Mouse (Mus musculus) testis, postnatal 14 days (tissue): Measurements from ENCODE around the gene Slc1a3.
"Not testable (repeated sequence)": the region's sequence is repeated elsewhere in the genome, so short reads cannot be mapped to it uniquely, and the experiment has no call there.

Experiments
- DNase-seq: peaks from one replicate; pipeline ENCODE4 v3.0.0; 2021; ENCODE audit warnings: low spot score

The Slc1a3 gene

DNA sequence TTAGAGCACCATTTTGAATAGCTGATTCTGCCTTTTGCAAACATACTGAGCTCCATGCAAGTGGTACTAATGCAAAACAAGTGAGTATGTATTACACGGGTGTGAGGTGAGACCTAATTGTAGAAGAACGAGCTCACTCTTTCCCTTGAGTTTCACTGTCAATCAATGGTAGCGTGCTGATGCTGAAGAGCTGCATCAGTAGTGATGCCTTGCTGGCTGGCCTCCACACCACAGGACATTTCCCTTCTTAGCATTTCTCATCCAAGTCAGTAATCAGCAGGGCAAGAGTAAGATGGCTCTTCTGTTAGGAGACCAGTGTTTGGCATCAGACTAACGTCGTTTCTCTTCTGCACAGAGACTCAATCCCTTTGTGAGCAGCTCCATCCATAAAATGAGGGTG lies 4.0 kb downstream of the Slc1a3 start:
- no peak for DNase-seq

DNA sequence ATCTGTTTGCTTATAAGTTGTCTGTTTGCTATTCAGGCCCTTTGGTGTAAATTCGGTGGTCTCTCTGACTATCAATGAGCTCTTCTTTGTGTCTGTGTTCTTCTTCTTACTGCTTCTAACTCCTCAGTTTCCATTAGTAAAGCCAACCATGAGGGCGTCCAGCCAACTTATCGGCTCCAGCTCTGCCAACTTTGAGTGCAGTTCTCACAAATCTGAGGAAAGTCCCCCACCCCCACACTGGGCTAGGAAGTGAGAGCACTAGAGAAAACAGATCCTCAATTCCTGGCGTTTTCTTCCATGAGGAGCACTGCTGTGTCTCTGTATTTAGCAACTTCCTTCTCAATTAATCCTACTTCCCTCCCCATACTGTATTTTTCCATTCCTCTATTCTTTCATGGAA lies 4.4 kb downstream of the Slc1a3 start:
- DNase-seq = no peak

DNA sequence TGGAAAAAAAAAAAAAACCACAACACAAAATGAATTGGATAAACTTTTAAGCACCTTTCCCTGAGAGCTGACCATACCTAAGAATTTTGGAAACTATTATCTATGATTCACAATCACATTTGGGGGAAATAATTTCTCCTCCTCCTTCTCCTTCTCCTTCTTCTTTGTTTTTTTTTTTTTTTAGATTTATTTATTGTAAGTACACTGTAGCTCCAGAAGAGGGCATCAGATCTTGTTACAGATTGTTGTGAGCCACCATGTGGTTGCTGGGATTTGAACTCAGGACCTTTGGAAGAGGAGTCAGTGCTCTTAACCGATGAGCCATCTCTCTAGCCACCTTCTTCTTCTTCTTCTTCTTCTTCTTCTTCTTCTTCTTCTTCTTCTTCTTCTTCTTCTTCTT lies 5.0 kb downstream of the Slc1a3 start:
- not testable (repeated sequence) for DNase-seq

DNA sequence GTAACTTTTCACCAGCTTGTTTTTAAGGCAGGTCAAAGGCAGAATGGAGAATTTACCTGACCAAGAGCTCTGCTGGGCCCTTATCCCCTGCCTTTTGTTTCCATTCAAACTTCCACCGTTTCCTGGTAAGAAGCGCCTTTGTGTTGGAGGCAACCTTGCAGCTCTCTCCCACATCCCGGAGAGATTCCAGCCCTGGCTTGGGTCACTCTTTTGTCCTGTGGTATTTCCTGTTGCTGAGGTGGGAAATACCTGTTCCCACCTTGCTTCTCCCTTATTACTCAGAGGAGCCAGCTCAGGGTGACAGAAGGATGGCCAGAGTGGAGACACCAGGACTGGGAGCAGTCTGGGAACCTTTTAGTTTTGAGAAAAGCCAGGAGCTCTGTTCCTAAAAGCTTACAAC lies 12.6 kb downstream of the Slc1a3 start:
- no peak for DNase-seq

DNA sequence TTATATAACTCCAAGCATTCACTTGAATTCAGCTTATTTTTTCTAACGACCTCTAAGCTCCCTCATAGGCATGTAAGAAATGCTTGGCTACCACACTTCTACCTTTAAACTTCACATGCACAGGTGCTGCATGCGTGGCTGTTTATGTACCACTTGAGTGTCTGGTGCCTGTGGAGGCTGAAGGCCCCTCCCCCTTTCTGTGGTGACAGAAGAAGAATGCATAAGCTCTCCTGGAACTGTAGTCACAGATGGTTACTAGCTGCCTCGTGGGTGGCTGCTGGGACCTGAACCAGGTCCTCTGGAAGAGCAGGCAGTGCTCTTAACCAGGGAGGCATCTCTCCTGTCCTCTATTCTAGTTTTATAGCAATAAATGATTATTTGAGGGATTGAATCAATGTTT lies 13.1 kb downstream of the Slc1a3 start:
- no peak for DNase-seq

DNA sequence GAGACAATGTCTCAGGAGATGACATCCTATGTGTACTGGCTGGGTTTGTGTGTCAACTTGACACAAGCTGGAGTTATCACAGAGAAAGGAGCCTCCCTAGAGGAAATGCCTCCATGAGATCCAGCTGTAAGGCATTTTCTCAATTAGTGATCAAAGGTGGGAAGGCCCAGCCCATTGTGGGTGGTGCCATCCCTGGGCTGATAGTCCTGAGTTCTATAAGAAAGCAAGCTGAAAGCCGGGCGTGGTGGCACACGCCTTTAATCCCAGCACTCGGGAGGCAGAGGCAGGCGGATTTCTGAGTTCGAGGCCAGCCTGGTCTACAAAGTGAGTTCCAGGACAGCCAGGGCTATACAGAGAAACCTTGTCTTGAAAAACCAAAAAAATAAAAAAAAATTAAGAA lies 20.4 kb downstream of the Slc1a3 start:
- DNase-seq = not testable (repeated sequence)

DNA sequence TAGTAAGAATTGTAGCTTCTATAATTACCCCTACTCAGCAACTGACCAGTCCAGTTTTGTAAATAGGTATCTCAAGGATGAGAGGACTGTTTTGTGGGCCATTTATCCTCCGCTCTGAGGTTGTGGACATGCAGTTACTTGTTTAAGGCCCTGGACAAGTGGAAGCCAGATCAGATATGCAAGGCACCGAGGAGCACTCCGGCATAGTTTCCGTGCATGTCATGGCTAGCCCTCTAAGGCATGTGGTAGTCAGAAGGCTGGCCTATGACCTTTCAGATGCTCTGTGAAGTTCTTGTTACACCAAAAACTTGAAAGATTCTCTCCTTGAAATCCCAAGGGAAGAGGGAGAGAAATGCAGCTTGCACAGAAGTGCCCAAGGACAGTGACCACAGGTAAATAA lies 23.7 kb downstream of the Slc1a3 start:
- DNase-seq = no peak

DNA sequence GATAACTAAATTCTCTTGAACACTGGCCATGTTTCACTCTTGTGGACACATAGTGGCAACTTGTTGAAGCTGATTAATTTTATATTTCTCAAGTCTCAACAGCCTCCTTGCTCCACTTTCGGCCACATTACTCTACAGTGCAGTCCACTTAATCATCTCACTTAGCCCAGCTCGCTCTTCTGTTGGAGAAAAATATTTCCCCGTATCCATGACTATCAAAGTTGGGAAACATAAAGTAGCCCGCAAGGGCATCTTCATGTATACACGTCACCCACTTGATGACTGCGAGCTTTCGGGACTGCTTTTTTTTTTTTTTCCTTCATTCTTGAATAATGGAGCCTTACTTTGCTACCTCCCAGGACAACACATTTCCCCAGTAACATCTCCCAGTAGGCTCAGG lies 25.1 kb downstream of the Slc1a3 start:
- DNase-seq = no peak

DNA sequence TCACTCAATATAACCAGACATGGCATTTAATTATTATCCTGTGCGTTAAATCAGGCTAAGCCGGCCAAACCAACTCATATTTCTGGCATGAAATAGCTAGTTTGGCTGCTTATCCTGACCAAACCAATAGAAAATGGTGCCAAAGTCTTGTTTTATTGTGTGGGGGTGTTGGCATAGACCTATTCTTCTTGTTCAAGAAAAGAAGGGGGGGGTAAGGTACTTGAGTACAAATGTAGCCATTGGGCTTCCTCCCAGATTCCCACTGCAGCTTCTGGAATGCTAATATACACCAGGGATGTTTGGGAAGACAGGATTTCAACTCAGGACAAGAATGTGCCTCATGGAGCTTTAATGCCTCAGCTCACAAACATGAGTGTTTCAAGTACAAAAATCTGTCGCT lies 26.3 kb downstream of the Slc1a3 start:
- DNase-seq = no peak

DNA sequence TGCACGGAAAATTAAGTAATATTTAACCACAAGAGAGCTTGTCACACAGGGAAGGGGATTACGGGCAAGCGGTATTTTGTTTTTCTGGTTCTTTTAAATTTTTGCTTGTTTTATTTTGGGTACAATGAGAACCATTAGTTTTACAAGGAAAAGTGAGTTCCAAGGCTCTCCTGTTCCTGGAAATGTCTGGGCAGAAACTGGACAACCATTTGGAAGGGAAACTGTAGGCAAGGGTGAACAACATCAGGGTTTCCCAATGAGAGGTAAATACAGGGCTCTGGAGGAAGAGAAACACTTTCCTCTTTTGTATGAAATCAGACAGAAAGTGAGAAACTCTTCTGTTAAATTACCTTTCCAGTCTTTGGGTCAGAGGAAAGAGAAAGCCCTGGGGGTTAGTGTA lies 27.7 kb downstream of the Slc1a3 start:
- DNase-seq = no peak

DNA sequence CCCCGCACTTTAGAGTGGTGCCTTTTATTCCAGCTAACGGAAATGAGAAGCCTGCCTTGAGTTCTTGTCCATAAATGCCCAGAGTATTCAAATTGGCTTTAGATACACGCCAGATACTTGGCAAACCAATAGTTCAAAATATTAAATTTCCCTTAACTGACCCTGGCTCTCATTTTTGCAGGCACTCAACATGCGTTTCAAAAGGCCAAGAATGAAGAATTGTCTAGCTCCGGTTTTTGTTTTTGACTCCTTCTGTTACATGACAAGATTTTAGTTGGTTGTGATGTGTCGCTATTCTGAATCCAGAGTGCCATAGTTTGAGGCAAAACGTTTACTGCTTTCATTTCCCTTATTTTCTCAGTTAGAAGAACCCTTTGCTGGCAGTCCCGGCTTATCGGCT lies 28.1 kb downstream of the Slc1a3 start:
- DNase-seq = no peak

DNA sequence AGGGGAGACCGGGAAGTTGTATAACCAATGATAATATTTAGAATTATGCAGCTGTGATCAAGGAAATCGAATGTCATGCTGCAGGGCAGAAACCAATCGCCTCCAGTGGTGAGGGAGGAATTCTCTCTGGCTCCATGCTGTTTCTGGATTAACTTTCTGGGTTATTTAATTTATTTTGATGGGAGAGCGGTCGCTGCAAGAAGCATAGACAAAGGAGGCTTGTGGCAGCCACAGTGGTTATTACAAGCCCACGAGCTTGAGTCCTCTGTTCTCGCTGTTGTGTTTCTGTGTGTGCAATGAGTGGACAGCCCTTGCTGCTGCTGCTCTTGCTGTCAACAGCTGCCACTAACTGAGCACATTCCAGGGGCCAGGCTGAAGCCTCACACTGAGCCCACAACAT lies 28.6 kb downstream of the Slc1a3 start:
- DNase-seq = no peak

DNA sequence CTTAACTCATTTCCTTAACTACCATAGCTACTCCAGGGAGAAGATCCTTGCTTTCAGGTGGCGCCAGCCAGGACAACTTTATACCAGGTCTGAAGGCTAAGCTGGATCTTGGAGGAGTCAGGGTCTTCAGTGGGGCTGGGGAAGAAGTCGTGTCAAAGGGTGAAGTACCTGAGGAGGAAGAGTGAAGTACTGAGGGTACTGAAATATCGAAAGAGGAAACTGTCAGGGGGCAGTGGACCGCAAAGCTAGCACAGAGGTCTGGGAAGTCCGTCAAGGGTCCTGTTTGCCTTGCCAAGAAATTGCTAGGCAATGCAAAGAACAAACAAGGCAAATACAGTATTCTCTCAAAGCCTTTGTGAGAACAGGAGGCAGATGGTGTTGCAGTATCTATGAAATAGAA lies 29.6 kb downstream of the Slc1a3 start:
- DNase-seq = no peak

DNA sequence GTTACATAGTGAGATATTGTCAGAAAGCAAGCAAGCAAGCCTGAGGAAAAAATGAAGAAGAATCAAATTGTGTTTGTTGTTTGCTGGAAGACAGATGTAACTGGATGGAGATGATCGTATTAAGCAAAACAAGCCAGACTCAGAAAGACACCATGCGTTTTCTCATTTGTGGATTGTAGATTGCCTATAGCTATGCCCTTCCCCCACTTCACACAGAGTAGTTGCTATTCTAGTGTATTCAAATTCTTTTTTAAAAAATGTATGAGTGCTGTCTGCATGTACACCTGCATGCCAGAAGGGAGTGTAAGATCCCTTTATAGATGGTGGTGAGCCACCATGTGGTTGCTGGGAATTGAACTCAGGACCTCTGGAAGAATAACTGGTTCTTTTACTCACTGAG lies 33.6 kb downstream of the Slc1a3 start:
- no peak for DNase-seq

DNA sequence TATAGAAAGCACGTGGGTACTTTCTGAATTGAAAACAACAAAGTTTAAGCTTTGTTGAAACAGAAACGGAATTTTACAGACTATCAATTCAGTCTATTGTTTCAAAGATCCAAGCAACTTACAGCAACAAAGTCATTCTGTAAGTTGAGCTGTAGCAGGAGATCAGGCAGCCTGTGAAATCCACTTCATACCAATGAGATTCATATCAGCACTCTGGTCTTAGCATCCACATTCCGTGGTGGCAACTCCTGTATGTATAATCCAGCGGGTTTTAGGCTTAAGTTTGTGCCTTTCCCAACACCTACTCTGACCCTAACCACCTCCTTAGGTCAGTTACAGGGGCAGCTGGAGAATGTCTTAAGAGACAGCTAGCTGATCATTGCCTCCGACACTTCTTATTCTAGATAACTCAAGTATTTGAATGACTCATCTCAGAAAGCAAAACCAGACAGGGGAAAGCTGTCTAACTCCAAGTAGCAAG lies 34.3 kb downstream of the Slc1a3 start:
- DNase-seq = no peak

DNA sequence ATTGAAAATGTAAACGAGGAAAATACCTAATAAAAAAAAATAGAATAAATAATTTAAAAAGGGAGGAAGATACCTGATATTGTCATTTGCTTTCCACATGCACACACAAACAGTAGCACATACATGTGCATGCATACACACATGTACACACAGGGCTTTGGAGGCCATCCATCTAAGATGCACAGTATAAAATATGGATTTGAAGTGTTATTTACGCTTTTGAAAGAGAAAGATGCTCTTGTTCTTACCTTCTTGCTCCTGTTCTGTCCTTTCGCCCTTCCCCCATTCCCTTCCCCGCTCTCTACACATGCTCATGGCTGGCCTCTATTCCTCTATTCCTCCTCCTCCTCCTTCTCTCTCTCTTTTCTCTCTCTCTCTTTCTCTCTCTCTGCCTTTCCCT lies 34.9 kb downstream of the Slc1a3 start:
- DNase-seq = no peak

DNA sequence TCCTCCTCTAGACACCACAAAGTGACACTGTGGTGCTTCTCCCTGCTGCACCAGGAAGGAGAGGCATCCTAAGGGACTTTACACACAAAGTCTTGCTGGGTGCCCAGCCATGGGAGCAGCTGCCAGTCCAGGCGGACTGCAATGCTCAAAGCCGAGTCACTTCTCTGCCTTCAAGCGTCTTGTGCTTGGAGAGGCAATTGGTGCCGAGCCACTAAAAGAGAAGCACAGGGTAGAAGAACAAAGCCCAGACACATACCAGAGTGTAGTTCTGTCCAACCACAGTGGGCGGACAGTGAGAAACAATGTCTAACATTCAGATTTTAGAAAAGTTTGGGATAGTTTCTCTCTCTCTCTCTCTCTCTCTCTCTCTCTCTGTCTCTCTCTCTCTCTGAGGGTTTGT lies 38.0 kb downstream of the Slc1a3 start:
- no peak for DNase-seq

DNA sequence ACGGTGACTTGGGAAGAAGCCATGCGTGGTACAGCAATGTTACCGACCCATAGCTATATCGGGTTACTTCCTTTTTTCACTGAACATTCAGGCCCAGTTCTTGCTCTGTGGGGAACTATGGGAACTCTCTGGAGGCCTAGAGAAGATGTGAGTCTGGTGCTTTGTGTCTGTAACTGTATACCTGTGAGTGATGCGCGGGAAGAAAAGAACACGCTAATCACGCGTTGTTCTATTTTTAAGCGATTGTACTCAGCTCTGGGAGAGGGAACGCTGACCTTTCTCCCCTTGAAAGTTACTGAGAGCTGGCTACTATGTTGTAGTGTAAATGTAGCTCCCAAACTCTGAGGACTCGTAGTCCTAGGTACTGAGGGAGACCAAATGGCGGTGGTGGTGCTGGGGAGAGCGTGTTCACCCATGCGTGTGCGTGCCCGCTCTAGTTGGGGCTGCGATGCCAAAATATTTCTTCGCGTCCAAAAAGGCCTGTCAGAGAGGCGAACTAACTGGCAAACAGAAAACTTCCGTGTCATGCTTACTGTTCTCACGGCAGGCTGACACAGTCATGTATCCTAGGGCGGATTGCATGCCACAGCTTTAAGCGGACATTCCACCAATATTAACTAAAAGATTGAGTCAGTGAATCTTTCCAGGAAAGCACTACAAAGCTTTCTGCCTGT lies 42.6 kb downstream of the Slc1a3 start:
- no peak for DNase-seq

DNA sequence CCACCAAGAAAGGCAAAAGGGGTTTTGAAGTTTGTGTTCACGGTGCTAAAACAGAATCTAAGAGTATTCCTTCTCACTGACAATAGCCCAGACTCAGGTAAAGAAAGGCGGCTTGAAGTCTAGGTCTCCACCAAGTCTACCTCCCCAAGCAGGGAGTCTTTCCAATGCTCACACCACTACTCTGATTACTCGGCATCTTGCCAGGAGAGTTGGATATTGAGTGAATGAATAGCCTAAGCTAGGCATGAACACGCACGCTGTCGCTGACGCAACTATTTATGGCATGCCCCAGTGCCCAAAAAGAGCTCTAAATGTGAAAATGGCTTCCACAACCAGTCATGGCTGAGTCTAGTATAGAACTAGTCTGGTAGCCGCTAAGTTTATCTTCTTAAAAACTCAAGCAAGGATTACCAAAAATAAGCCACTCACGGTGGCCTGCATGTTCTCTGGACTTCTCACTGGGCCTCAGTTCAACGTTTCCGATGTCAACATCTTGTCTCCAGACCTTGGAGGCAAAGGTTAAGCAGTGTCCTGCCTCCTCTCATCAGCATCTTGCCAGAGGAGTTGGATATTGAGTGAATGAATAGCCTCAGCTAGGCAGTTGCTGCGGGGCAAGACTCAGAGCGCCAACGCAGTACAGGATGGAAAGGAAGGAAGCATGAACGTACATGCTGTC lies 44.8 kb downstream of the Slc1a3 start:
- no peak for DNase-seq

DNA sequence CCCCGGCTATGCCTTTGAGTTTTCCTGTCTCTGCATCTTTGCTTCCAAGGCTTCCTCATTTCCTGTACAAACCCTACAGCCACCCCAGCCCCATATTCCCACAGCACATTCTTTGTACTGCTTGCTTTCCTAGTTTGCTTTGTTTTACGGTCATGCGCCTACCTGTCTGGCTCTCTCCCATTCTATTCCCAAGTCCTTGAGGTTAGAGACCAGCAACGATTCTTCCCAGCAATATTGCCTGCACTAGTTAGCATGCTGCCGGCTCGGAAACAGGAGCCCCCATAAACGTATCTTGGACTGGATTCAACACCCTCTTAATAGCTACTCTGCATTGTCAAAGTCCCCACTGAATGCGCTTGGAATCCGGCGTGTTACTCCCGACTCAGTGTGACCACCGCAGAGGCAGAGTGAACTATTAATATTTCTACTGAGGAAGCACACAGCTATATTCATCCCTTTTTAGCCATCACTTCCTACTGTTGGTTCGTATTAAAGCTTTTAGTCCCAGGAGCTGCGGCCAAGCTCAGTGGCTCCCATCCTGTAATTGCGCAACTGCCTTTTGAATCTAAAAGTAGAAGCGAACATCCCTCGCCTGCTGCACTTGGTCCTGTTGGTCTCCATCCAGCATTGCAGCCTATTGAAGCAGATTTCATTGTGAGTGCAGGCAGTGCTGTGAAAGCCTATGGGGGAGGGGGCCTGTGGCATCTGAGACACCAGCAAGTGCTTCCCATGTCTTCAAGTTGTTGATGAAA lies 47.0 kb downstream of the Slc1a3 start:
- no peak for DNase-seq

DNA sequence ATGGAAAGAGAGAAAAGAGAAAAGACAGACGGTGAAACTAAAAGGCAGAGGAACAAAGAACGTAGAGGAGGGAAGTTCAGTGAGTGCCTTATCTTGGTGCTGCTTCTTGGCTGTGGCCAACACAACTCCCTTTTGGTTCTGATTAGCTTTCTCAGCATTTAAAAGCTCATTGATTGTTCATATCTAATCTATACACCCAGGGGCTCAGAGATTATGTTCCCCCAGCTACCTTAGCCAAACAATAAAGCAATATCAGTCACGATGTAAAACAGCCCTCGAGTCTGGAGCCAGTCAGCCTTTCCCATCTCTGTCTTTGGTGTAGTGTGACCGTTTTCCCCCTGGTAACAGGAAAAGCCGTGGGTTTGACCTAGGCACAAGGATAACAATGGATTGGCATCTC lies 48.7 kb downstream of the Slc1a3 start:
- DNase-seq = no peak

DNA sequence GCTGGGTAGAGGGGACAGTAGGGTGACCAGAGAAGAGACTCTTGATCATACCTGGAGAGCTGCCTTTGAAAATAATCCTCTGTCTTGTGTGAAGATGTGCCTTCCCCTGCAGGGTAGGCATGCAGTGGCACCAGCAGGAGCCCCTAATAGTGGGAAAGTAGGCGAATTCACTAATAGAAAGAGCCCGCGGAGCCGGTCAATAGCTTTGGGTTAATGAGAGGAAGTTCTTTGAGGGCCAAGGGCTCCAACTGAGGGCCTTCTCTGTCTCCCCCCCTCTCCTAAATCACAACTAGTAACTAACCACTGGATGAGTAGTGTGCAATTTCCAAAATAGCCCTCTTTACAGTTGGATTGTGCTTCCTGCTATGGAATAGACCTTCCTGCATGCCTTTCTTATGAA lies 50.6 kb downstream of the Slc1a3 start:
- no peak for DNase-seq

DNA sequence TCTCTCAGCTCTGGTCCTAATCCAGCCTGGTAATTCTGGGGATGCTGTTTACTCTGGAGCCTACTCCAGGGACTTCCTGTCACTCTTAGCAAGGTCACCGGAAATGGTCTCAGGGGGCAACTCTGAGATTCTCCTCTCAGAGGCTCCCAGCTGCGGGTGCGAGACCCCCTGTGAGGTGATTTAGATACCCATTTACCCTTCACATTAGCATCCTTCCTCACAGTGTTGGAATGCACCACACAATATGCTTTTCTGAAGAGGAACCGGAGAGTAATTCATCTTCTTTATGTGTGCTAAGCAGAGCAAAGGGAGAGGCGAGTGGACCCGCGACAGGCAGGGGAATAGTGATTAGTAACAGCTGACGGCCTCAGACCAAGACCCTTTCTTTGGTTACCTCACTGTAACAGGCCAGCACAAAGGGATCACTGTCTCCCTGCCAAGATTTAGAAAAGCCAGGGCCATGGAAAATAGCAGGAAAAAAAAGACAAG lies 51.0 kb downstream of the Slc1a3 start:
- DNase-seq = no peak
